Mouse (Mus musculus) limb, embryonic 11.5 days (tissue): ENCODE results near the gene Erbb2. TPM values are rescaled to one million over a fixed set of nuclear protein-coding genes. Genes with fewer than 3 reads are reported as not detected.
A peak's percentile ranks its signal among the peaks of the same experiment; 100 is the strongest.

ENCODE experiments used
- ATAC-seq: fragments of 200-750 bp; cut with Nextera tagmentation; 2 replicates; pipeline ENCODE4 v1.8.0; 2017; ENCODE audit warnings: low read depth; ENCODE audit not compliant: insufficient number of reproducible peaks, low FRiP score, low TSS enrichment
- DNase-seq: peaks from one replicate; pipeline ENCODE4 v3.0.0-alpha.2; 2015; ENCODE audit warnings: low spot score
- H3K27ac ChIP-seq: fragments of 300-500 bp; sonication (generic); replicated peaks from 2 replicates; pipeline ENCODE4 v1.5.1; 2014; ENCODE audit warnings: low read depth, mild to moderate bottlenecking, low read length
- H3K27me3 ChIP-seq: fragments of 300-500 bp; sonication (generic); 2 replicates; pipeline ENCODE4 v1.6.1; 2014; ENCODE audit warnings: mild to moderate bottlenecking, low read length, mixed read lengths; ENCODE audit not compliant: control insufficient read depth, insufficient read depth
- H3K36me3 ChIP-seq: fragments of 300-500 bp; sonication (generic); 2 replicates; pipeline ENCODE4 v1.6.1; 2014; ENCODE audit warnings: mild to moderate bottlenecking, low read length, moderate library complexity, mixed read lengths; ENCODE audit not compliant: control insufficient read depth, insufficient read depth
- H3K4me1 ChIP-seq: fragments of 300-500 bp; sonication (generic); 2 replicates; pipeline ENCODE4 v1.6.1; 2014; ENCODE audit warnings: low read length, mixed read lengths; ENCODE audit not compliant: control insufficient read depth, insufficient read depth
- H3K4me2 ChIP-seq: fragments of 300-500 bp; sonication (generic); 2 replicates; pipeline ENCODE4 v1.6.1; 2014; ENCODE audit warnings: low read depth, mild to moderate bottlenecking, moderate library complexity; ENCODE audit not compliant: severe bottlenecking
- H3K4me3 ChIP-seq: fragments of 300-500 bp; sonication (generic); 2 replicates; pipeline ENCODE4 v1.5.1; 2014; ENCODE audit warnings: low read depth, low read length
- H3K9ac ChIP-seq: fragments of 300-500 bp; sonication (generic); 2 replicates; pipeline ENCODE4 v1.6.1; 2014; ENCODE audit warnings: mild to moderate bottlenecking, low read length
- H3K9me3 ChIP-seq: fragments of 300-500 bp; sonication (generic); 2 replicates; pipeline ENCODE4 v1.6.1; 2016; ENCODE audit warnings: low read length; ENCODE audit not compliant: control insufficient read depth
- WGBS: fragments of 180-500 bp; shearing (Covaris S2); extraction: QIAGEN DNeasy Blood & Tissue Kit; methylation state at CpG from one replicate; pipeline ENCODE4 v1.1.7; 2014; 5-methylcytosine and 5-hydroxymethylcytosine counted together
- polyA plus RNA-seq: library from polyadenylated mRNA; unstranded; fragments of >200 nt; fragmentation: Nextera tagmentation; extraction: Ambion mirVana; gene quantifications from 2 replicates; pipeline ENCODE4 v1.2.1, GENCODE M21; 2014

The Erbb2 gene
- polyA plus RNA-seq, 1 experiment from 2014 or later, result 29.6 TPM

GRCm38 (mm10) chr11:98371556-98372240 lies 40.6 kb upstream of the Erbb2 start:
- Histone ChIP-seq H3K36me3 (peaks cover 6% of the 10 kb centered on the region; the same call in 1 of the 2 replicates), H3K27ac (no peak overlapping the region), H3K9me3 (no peaks in the 10 kb centered on the region), H3K27me3 (no peaks in the 10 kb centered on the region), H3K4me1 (no peaks in the 10 kb centered on the region), H3K4me2 (no peak overlapping the region), H3K9ac (no peak overlapping the region), H3K4me3 (no peak overlapping the region)
- 53% methylated on average over 10 of the region's 10 CpGs for WGBS
- ATAC-seq (peak; percentile 17; the same call in 1 of the 2 replicates), DNase-seq (no peak)

GRCm38 (mm10) chr11:98372406-98372805 lies 39.9 kb upstream of the Erbb2 start:
- WGBS, result 0% methylated on average over 2 of the region's 2 CpGs
- Histone ChIP-seq H3K4me2 (no peak overlapping the region), H3K27ac (no peak overlapping the region), H3K27me3 (no peaks in the 10 kb centered on the region), H3K36me3 (peaks cover 11% of the 10 kb centered on the region), H3K9me3 (no peaks in the 10 kb centered on the region), H3K9ac (no peak overlapping the region), H3K4me1 (no peaks in the 10 kb centered on the region), H3K4me3 (no peak overlapping the region)
- DNase-seq, result peak; percentile 73
- no peak for ATAC-seq

- ATAC-seq, result no peak
- H3K9ac ChIP-seq, result no peak overlapping the region
- no peaks in the 10 kb centered on the region for H3K4me1 ChIP-seq
Measured at GRCm38 (mm10) chr11:98373244-98373643, 39.0 kb upstream of the Erbb2 start.

GRCm38 (mm10) chr11:98374266-98374665 lies 38.0 kb upstream of the Erbb2 start:
- Histone ChIP-seq H3K27me3 (no peaks in the 10 kb centered on the region), H3K27ac (no peak overlapping the region), H3K9ac (no peak overlapping the region), H3K36me3 (peaks cover 19% of the 10 kb centered on the region), H3K4me1 (no peaks in the 10 kb centered on the region), H3K9me3 (no peaks in the 10 kb centered on the region), H3K4me3 (no peak overlapping the region), H3K4me2 (no peak overlapping the region)
- DNase-seq (no peak), ATAC-seq (no peak)
- WGBS, result 81% methylated on average over 8 of the region's 8 CpGs

More at GRCm38 (mm10) chr11:98373244-98373643, 39.0 kb upstream of the Erbb2 start:
- H3K4me2 ChIP-seq, result no peak overlapping the region
- 88% methylated on average over 6 of the region's 6 CpGs for WGBS
- no peak for DNase-seq
- no peaks in the 10 kb centered on the region for H3K9me3 ChIP-seq
- peaks cover 17% of the 10 kb centered on the region for H3K36me3 ChIP-seq
- no peak overlapping the region for H3K27ac ChIP-seq
- no peaks in the 10 kb centered on the region for H3K27me3 ChIP-seq
- no peak overlapping the region for H3K4me3 ChIP-seq

GRCm38 (mm10) chr11:98376756-98377155 lies 35.5 kb upstream of the Erbb2 start:
- WGBS, result 73% methylated on average over 5 of the region's 5 CpGs

GRCm38 (mm10) chr11:98377787-98378186 lies 34.5 kb upstream of the Erbb2 start:
- Histone ChIP-seq H3K9ac (no peak overlapping the region), H3K36me3 (peaks cover 19% of the 10 kb centered on the region), H3K27me3 (no peaks in the 10 kb centered on the region), H3K4me2 (no peak overlapping the region), H3K4me1 (no peaks in the 10 kb centered on the region), H3K9me3 (no peaks in the 10 kb centered on the region), H3K4me3 (no peak overlapping the region), H3K27ac (no peak overlapping the region)
- ATAC-seq (no peak), DNase-seq (no peak)
- 79% methylated on average over 11 of the region's 11 CpGs for WGBS

More at GRCm38 (mm10) chr11:98376756-98377155, 35.5 kb upstream of the Erbb2 start:
- Histone ChIP-seq H3K4me2 (no peak overlapping the region), H3K9ac (no peak overlapping the region), H3K27ac (no peak overlapping the region), H3K27me3 (no peaks in the 10 kb centered on the region), H3K36me3 (peaks cover 19% of the 10 kb centered on the region), H3K4me3 (no peak overlapping the region), H3K9me3 (no peaks in the 10 kb centered on the region), H3K4me1 (no peaks in the 10 kb centered on the region)
- ATAC-seq (no peak), DNase-seq (no peak)

- WGBS, result 93% methylated on average over 7 of the region's 7 CpGs
- H3K9me3 ChIP-seq, result no peaks in the 10 kb centered on the region
- no peak overlapping the region for H3K27ac ChIP-seq
- H3K27me3 ChIP-seq, result peaks cover 6% of the 10 kb centered on the region; the same call in 1 of the 2 replicates
- no peak overlapping the region for H3K4me3 ChIP-seq
- no peak overlapping the region for H3K9ac ChIP-seq
- peaks cover 19% of the 10 kb centered on the region for H3K36me3 ChIP-seq
- no peaks in the 10 kb centered on the region for H3K4me1 ChIP-seq
- ATAC-seq (no peak), DNase-seq (no peak)
- H3K4me2 ChIP-seq, result no peak overlapping the region
Measured at GRCm38 (mm10) chr11:98379379-98379778, 32.9 kb upstream of the Erbb2 start.

GRCm38 (mm10) chr11:98380106-98380505 lies 32.2 kb upstream of the Erbb2 start:
- H3K27me3 ChIP-seq, result peaks cover 10% of the 10 kb centered on the region; the same call in 1 of the 2 replicates
- no peak overlapping the region for H3K4me2 ChIP-seq
- H3K27ac ChIP-seq, result no peak overlapping the region
- ATAC-seq, result no peak
- WGBS, result 83% methylated on average over 6 of the region's 6 CpGs
- no peaks in the 10 kb centered on the region for H3K4me1 ChIP-seq
- no peaks in the 10 kb centered on the region for H3K9me3 ChIP-seq
- no peak overlapping the region for H3K4me3 ChIP-seq
- no peak for DNase-seq
- no peak overlapping the region for H3K9ac ChIP-seq
- peaks cover 16% of the 10 kb centered on the region for H3K36me3 ChIP-seq

- H3K9me3 ChIP-seq, result no peaks in the 10 kb centered on the region
- no peak overlapping the region for H3K27ac ChIP-seq
- no peak overlapping the region for H3K4me2 ChIP-seq
- no peak for ATAC-seq
- H3K27me3 ChIP-seq, result peaks cover 24% of the 10 kb centered on the region
- 97% methylated on average over 2 of the region's 2 CpGs for WGBS
- no peak overlapping the region for H3K4me3 ChIP-seq
- H3K36me3 ChIP-seq, result peaks cover 13% of the 10 kb centered on the region
- no peaks in the 10 kb centered on the region for H3K4me1 ChIP-seq
- no peak for DNase-seq
- H3K9ac ChIP-seq, result no peak overlapping the region
Measured at GRCm38 (mm10) chr11:98381651-98382050, 30.6 kb upstream of the Erbb2 start.
